In the genomic region with DNA sequence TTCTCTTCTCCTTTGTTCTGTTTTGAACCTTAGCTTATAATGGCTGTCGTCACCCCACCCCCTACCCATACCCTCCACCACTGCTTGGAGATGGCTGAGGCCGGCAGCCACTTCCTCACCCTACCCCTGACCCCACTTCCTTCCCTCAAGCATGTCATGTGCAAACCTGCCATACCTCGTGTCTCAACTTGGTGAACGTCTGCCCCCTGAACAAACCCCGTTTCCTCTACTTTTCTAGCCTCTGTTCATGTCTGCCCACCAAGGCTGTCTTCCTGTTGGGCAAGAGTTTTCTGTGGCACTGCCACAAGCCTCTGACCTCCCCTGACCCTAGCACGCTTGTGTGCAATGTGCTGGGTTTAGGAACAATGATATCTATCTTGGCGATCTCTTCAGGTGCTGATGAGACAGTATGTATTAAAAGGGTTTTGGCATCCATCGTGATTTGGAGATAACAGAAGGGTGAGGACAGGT, we compare ENCODE assay signal across 10 mouse cellular contexts.
DNase-seq lines count a peak whose midpoint lies in the region; ATAC-seq and TF ChIP-seq lines count a peak whose summit lies in the region.
"Had no signal": no experiment of that assay in that cellular context is flagged by ENCODE, and none has a peak within 500 bp of the region (broad histone marks: within the 10 kb centered on the region; RNA-seq: fewer than 3 reads in every experiment).

No protein-coding gene starts in this region.

- no peaks in the 10 kb centered on the region; the same call in 1 of the 2 replicates for H3K36me3 ChIP-seq in spleen, adult 2 months (ENCODE audit: control insufficient read depth, insufficient read depth, low read length)
- H3K36me3 ChIP-seq: hindbrain, embryonic 12.5 days had no signal

- DNase-seq in spleen, adult 2 months (ENCODE audit: low read depth in 1 of 2, low spot score in 2 of 2), result peak; percentile 18 to 49
- no peak for DNase-seq in spleen, postnatal 14 days (ENCODE audit: low spot score in 2 of 2)
- DNase-seq in liver, result peak; percentile 16
- DNase-seq in thymus, postnatal 36 days, result peak; percentile 60 to 74
- no peak for DNase-seq in urinary bladder, postnatal 25 days (ENCODE audit: low spot score)
- DNase-seq in ovary, postnatal 36 days (ENCODE audit: low spot score), result no peak
- no peak for DNase-seq in cerebellum, postnatal 25 days
- DNase-seq: right cerebral cortex, postnatal 14 days had no signal

- TF ChIP-seq POLR2A in spleen, adult 2 months (IDR thresholded peaks at IDR 0.05; ENCODE audit: low read depth, low read length), result no peak

- no peaks in the 10 kb centered on the region for H3K27me3 ChIP-seq in spleen, adult 2 months (ENCODE audit: control insufficient read depth, insufficient read depth, low read length)
- H3K27me3 ChIP-seq: hindbrain, embryonic 12.5 days had no signal

- H3K4me3 ChIP-seq in spleen, adult 2 months (ENCODE audit: extremely low read depth, insufficient read depth, insufficient read length), result no peak overlapping the region
- H3K4me3 ChIP-seq: hindbrain, embryonic 12.5 days had no signal

- no peak for TF ChIP-seq CTCF in spleen, adult 2 months (IDR thresholded peaks at IDR 0.05; ENCODE audit: extremely low read depth, insufficient read depth, insufficient read length, insufficient replicate concordance)

- peak; percentile 94 for ATAC-seq in megakaryocyte, adult 5-6 weeks (ENCODE audit: poor library complexity, severe bottlenecking)

- 32% methylated on average over 8 of the region's 8 CpGs for WGBS in spleen, adult 2 months

- peaks cover 18% of the 10 kb centered on the region for H3K4me1 ChIP-seq in spleen, adult 2 months (ENCODE audit: control insufficient read depth, insufficient read depth, insufficient read length)

- H3K27ac ChIP-seq in spleen, adult 2 months (ENCODE audit: insufficient read depth, low read length), result peak overlapping the region; percentile 14; the same call in 1 of the 2 replicates
- H3K27ac ChIP-seq: hindbrain, embryonic 12.5 days had no signal

Comparison
In these comparisons a context has a peak if more than half of its experiments do, and no peak if none do; other contexts are left out.
1. DNase-seq: peak in spleen, adult 2 months (2 of 2), liver (single experiment) and thymus, postnatal 36 days (2 of 2); none in spleen, postnatal 14 days (0 of 2), urinary bladder, postnatal 25 days (single experiment), ovary, postnatal 36 days (single experiment) and cerebellum, postnatal 25 days (0 of 2).